Mouse (Mus musculus) ES-Bruce4 (cell line): ENCODE measurements around the gene H2-DMa. TPM values are rescaled to one million over a fixed set of nuclear protein-coding genes. Genes with fewer than 3 reads are reported as not detected.
"Not testable (repeated sequence)": the region's sequence is repeated elsewhere in the genome, so short reads cannot be mapped to it uniquely, and the experiment has no call there.

Source experiments
- H3K27ac ChIP-seq: 2 replicates; pipeline ENCODE4 v1.5.1; 2012; ENCODE audit warnings: low read length, inconsistent platforms; ENCODE audit not compliant: insufficient read depth
- H3K27me3 ChIP-seq: 2 replicates; pipeline ENCODE4 v1.6.1; 2012; ENCODE audit warnings: mild to moderate bottlenecking, low read length, inconsistent platforms; ENCODE audit not compliant: control insufficient read depth, poor library complexity, insufficient read depth, severe bottlenecking
- H3K36me3 ChIP-seq: 2 replicates; pipeline ENCODE4 v1.6.1; 2012; ENCODE audit warnings: inconsistent platforms, mild to moderate bottlenecking, low read length, moderate library complexity; ENCODE audit not compliant: control insufficient read depth, poor library complexity, insufficient read depth, severe bottlenecking
- H3K4me1 ChIP-seq: one replicate; pipeline ENCODE4 v1.8.1; 2011; ENCODE audit warnings: low read length; ENCODE audit not compliant: control insufficient read depth, insufficient read depth
- H3K4me3 ChIP-seq: 2 replicates; pipeline ENCODE4 v1.5.1; 2011; ENCODE audit warnings: low read depth, mild to moderate bottlenecking, low read length
- H3K9ac ChIP-seq: 2 replicates; pipeline ENCODE4 v1.6.1; 2012; ENCODE audit warnings: low read depth, mild to moderate bottlenecking, inconsistent platforms; ENCODE audit not compliant: poor library complexity, severe bottlenecking
- H3K9me3 ChIP-seq: replicated peaks from 2 replicates; pipeline ENCODE4 v1.6.1; 2012; ENCODE audit warnings: mild to moderate bottlenecking, low read length, inconsistent platforms; ENCODE audit not compliant: control insufficient read depth, poor library complexity, insufficient read depth, severe bottlenecking
- CTCF ChIP-seq: IDR thresholded peaks from one replicate; pipeline ENCODE4 v1.8.1; 2011; ENCODE audit warnings: low read depth, low read length
- EP300 ChIP-seq: IDR thresholded peaks from 2 replicates; pipeline ENCODE4 v1.6.1; 2011; ENCODE audit warnings: low read depth, low read length; ENCODE audit not compliant: insufficient read depth
- POLR2A ChIP-seq: IDR thresholded peaks from one replicate; pipeline ENCODE4 v1.8.1; 2011; ENCODE audit warnings: low read length; ENCODE audit not compliant: insufficient read depth
- polyA plus RNA-seq: library from polyadenylated mRNA; stranded (reverse); fragments of >200 nt; gene quantifications from 2 replicates; pipeline ENCODE4 v1.2.4, GENCODE M21; 2011; ENCODE audit warnings: low read depth; ENCODE audit not compliant: missing spikeins, insufficient read depth, insufficient read length

The H2-DMa gene
- polyA plus RNA-seq, 1 experiment, result 5.9 TPM

DNA sequence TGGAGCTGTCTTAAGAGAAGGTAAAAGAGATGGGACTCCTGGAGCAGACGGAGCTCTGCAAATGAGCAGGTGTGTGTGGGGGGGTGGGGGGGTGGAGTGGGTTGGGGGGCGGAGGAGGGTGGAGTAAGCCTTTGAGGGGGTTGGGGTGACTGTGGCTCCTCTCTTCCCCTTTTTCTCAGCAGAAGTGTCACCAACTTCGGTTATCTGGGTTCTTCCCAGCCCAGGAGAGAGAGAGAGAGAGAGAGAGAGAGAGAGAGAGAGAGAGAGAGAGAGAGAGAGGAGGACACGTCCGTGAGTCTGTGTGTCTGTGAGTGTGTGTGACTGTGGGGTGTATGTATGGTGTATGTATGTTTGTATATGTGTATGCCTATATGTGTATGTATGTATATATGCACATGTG lies 24.1 kb downstream of the H2-DMa start:
- Histone ChIP-seq H3K4me1 (no peaks in the 10 kb centered on the region), H3K27ac (no peak overlapping the region), H3K9me3 (no peaks in the 10 kb centered on the region), H3K4me3 (no peak overlapping the region), H3K27me3 (no peaks in the 10 kb centered on the region), H3K36me3 (no peaks in the 10 kb centered on the region), H3K9ac (no peak overlapping the region)
- TF ChIP-seq EP300 (no peak), CTCF (no peak), POLR2A (no peak)

GRCm38 (mm10) chr17:34144221-34144620 lies 24.9 kb downstream of the H2-DMa start:
- H3K9me3 ChIP-seq, H3K4me3 ChIP-seq, H3K27ac ChIP-seq, H3K27me3 ChIP-seq, H3K4me1 ChIP-seq, H3K36me3 ChIP-seq, H3K9ac ChIP-seq: not testable (repeated sequence)

DNA sequence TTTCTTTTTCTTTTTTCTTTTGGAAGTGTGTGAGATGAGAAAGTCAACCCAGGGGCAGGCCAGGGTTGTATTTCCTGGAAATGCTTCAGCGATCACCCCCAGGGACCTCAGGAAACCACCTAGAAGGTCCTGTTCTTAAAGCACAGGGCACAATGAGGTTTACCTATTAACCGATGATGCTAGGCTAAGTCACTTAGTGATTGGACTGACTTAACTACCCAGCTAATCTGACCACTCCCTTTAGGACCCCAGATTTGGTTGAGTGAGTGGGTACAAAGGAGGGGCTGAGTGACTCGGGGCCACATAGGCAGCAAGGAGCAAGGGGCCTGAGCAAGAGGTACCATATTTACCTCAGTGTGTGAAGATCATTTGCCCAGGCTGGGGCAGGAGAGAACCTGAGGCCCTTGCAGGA lies 25.6 kb downstream of the H2-DMa start:
- no peaks in the 10 kb centered on the region for H3K9me3 ChIP-seq
- H3K27ac ChIP-seq, result no peak overlapping the region
- no peak for TF ChIP-seq EP300
- no peak for TF ChIP-seq CTCF
- no peak for TF ChIP-seq POLR2A
- no peak overlapping the region for H3K4me3 ChIP-seq
- no peaks in the 10 kb centered on the region for H3K36me3 ChIP-seq
- H3K27me3 ChIP-seq, result no peaks in the 10 kb centered on the region
- no peaks in the 10 kb centered on the region for H3K4me1 ChIP-seq
- no peak overlapping the region for H3K9ac ChIP-seq

- H3K4me3 ChIP-seq, result no peak within 1 kb of the TSS
- no peak within 1 kb of the TSS for H3K9ac ChIP-seq
- no peaks in the 10 kb centered on the region for H3K36me3 ChIP-seq
- no peaks in the 10 kb centered on the region for H3K9me3 ChIP-seq
- no peak within 1 kb of the TSS for H3K27ac ChIP-seq
- H3K27me3 ChIP-seq, result no peaks in the 10 kb centered on the region
- no peak for TF ChIP-seq EP300
- TF ChIP-seq POLR2A, result no peak
- no peak for TF ChIP-seq CTCF
- H3K4me1 ChIP-seq, result no peaks in the 10 kb centered on the region
These were observed 33.6 kb downstream of the H2-DMa start, which contains the start of gene H2-DMb1 for GRCm38 (mm10) chr17:34152923-34153322. TSS of gene H2-DMb1 (plus strand) at chr17:34153072.

- TF ChIP-seq EP300, result no peak
- TF ChIP-seq POLR2A, result no peak
- TF ChIP-seq CTCF, result no peak
- H3K36me3 ChIP-seq, result no peaks in the 10 kb centered on the region
- no peaks in the 10 kb centered on the region for H3K27me3 ChIP-seq
- H3K9me3 ChIP-seq, result no peaks in the 10 kb centered on the region
- no peak overlapping the region for H3K4me3 ChIP-seq
- no peaks in the 10 kb centered on the region for H3K4me1 ChIP-seq
- H3K27ac ChIP-seq, result no peak overlapping the region
- no peak overlapping the region for H3K9ac ChIP-seq
These were observed 36.2 kb downstream of the H2-DMa start for GRCm38 (mm10) chr17:34155534-34155933.

DNA sequence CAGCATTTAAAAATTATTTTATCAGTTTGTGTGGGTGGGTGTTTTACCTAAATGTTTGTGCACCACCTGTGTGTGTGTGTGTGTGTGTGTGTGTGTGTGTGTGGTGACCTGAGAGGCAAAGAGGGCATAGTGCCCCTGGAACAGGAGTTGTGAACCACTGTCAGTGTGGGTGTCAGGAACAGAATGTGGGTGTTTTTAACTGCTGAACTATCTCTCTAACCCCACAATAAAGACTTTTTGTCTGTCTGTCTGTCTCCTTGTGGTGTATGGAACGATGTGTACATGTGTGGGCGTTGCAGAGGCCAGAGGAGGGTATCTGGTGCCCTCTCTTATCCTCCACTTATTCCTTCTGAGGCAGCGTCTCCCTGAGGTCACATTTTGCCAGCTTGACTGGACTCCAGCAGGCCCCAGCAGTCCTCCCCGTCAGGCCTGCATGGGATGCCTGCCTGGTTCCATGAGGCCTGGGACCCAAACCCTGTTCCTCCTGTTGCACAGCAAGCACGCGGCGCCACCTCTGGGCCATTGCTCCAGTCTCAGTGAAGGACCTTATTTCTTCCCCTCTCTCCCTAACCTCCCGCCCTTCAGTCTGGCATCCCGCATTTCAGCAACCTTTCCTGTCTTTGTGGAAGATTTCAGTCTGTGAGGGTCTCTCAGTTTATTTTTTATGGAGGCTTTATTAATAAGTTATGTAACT lies 45.0 kb downstream of the H2-DMa start:
- no peak overlapping the region for H3K9ac ChIP-seq
- no peaks in the 10 kb centered on the region for H3K9me3 ChIP-seq
- H3K36me3 ChIP-seq, result no peaks in the 10 kb centered on the region
- H3K27me3 ChIP-seq, result no peaks in the 10 kb centered on the region
- H3K27ac ChIP-seq, result no peak overlapping the region
- peaks cover 2% of the 10 kb centered on the region for H3K4me1 ChIP-seq
- TF ChIP-seq EP300 (no peak), CTCF (peak; percentile 65)
- no peak overlapping the region for H3K4me3 ChIP-seq
